Mouse (Mus musculus): Measurements from ENCODE around the gene Fthl17f. TPM values are rescaled to one million over a fixed set of nuclear protein-coding genes. Genes with fewer than 3 reads are reported as not detected.
"Not testable (repeated sequence)": the region's sequence is repeated elsewhere in the genome, so short reads cannot be mapped to it uniquely, and the experiment has no call there.

Gene Fthl17f
- not detected in 2 replicates for polyA plus RNA-seq (2015; fragmentation: Nextera tagmentation; extraction: Ambion mirVana)

DNA sequence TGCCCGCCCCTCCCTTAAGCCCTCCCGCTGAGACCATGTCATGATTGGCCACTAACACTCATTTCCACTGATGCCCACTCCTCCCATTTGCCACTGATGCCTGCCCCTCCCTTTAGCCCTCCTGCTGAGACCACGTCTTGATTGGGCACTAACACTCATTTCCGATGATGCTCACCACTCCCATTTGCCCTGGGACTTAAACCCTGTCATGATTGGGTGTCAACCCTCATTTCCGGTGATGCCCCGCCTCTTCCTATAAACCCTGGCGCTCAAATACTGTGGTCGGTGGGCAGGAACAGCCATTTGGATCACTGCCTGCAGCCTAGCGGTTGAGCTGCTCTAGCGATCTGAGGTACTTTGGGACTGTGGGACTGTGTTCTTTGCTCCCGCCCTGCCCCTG is at the start of gene Fthl17f:
TSS of gene Fthl17f (plus strand) at position 301 of the 400 bp plus-strand sequence.
- 92% methylated on average over 11 of the region's 11 CpGs for WGBS
- H3K9ac ChIP-seq (replicated peaks) = not testable (repeated sequence)

GRCm38 (mm10) chrX:9016079-9016478 is 46.7 kb upstream of the Fthl17f start:
- Histone ChIP-seq H3K9ac (replicated peaks) (no peak overlapping the region), H3K27ac (no peak overlapping the region), H3K9me3 (no peaks in the 10 kb centered on the region), H3K27me3 (no peaks in the 10 kb centered on the region), H3K4me3 (replicated peaks) (no peak overlapping the region), H3K4me2 (replicated peaks) (no peak overlapping the region), H3K4me1 (replicated peaks) (no peaks in the 10 kb centered on the region), H3K36me3 (no peaks in the 10 kb centered on the region)
- no peak for ATAC-seq
- 36% methylated on average over 1 of the region's 1 CpGs for WGBS

More for the DNA sequence above, at the start of gene Fthl17f:
- not testable (repeated sequence) for H3K4me1 ChIP-seq (replicated peaks); H3K27ac ChIP-seq; H3K4me3 ChIP-seq (replicated peaks); H3K9me3 ChIP-seq; H3K27me3 ChIP-seq; ATAC-seq; H3K4me2 ChIP-seq (replicated peaks); H3K36me3 ChIP-seq

GRCm38 (mm10) chrX:9019481-9019880 is 43.3 kb upstream of the Fthl17f start:
- no peak overlapping the region for H3K9ac ChIP-seq (replicated peaks)
- H3K36me3 ChIP-seq = no peaks in the 10 kb centered on the region
- WGBS = 66% methylated on average over 10 of the region's 10 CpGs
- H3K27me3 ChIP-seq = no peaks in the 10 kb centered on the region
- H3K9me3 ChIP-seq = no peaks in the 10 kb centered on the region
- H3K4me1 ChIP-seq (replicated peaks) = no peaks in the 10 kb centered on the region
- H3K4me2 ChIP-seq (replicated peaks) = no peak overlapping the region
- no peak for ATAC-seq
- H3K4me3 ChIP-seq (replicated peaks) = no peak overlapping the region
- no peak overlapping the region for H3K27ac ChIP-seq

- WGBS = no CpG with 5 or more reads among the region's 10 CpGs
- H3K27ac ChIP-seq; H3K9me3 ChIP-seq; ATAC-seq; H3K27me3 ChIP-seq; H3K4me2 ChIP-seq (replicated peaks); H3K36me3 ChIP-seq; H3K9ac ChIP-seq (replicated peaks); H3K4me1 ChIP-seq (replicated peaks); H3K4me3 ChIP-seq (replicated peaks): not testable (repeated sequence)
Measured at GRCm38 (mm10) chrX:9033193-9033592, 29.6 kb upstream of the Fthl17f start, which contains the start of gene Fthl17e. TSS of gene Fthl17e (plus strand) at chrX:9033493.

DNA sequence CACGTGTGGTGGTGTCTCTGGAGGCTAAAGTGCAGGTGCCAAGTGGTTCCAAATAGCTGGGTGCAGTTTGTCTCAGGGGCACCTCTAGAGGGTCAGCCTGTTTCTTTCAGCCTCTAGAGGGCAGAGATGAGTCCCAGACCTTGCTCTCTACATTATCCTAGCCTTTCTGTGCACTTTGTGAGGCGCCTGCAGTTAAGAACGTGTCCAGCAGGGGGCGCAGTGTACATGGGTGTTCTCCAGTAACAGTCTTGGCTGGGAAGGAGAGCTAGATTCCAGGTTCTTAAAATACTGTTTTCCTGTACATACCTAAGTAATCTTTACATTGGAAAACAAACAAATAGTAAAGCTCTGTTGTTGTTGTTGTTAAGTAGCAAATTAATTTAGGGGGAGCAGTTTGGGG is 21.2 kb upstream of the Fthl17f start:
- WGBS = 32% methylated on average over 3 of the region's 4 CpGs
- H3K4me1 ChIP-seq (replicated peaks); H3K4me3 ChIP-seq (replicated peaks); H3K27me3 ChIP-seq; H3K36me3 ChIP-seq; H3K4me2 ChIP-seq (replicated peaks); H3K9me3 ChIP-seq; H3K9ac ChIP-seq (replicated peaks); ATAC-seq; H3K27ac ChIP-seq: not testable (repeated sequence)

DNA sequence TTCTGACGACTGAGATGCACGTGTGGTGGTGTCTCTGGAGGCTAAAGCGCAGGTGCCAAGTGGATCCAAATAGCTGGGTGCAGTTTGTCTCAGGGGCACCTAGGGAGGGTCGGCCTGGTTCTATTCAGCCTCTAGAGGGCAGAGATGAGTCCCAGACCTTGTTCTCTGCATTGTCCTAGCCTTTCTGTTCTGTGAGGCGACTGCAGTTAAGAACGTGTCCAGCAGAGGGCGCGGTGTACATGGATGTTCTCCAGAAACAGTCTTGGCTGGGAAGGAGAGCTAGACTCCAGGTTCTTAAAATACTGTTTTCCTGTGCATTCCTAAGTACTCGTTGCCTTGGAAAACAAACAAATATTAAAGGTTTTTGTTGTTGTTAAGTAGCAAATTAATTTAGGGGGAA is 1.9 kb upstream of the Fthl17f start:
- not testable (repeated sequence) for H3K27ac ChIP-seq; H3K36me3 ChIP-seq; H3K9ac ChIP-seq (replicated peaks); H3K27me3 ChIP-seq; H3K4me2 ChIP-seq (replicated peaks); H3K4me3 ChIP-seq (replicated peaks); H3K4me1 ChIP-seq (replicated peaks); H3K9me3 ChIP-seq
- ATAC-seq = 0 out of 2 replicates have a peak, but pooled peaks have one; percentile 43
- WGBS = 27% methylated on average over 9 of the region's 9 CpGs

DNA sequence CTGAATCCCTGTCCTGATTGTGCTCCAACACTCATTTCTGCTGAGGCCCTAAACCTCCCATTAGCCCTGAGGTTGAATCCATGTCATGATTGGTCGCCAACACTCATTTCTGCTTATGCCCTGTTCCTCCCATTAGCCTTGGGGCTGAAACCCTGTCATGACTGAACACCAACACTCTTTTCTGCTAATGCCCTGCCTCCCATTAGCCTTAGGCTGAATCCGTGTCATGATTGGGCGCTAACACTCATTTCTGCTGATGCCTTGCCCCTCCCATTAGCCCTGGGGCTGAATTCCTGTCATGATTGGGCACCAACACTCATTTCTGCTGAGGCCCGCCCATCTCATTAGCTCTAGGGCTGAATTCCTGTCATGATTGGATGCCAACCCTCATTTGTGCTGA is 714 bp upstream of the Fthl17f start:
- no peaks in the 10 kb centered on the region for H3K4me1 ChIP-seq (replicated peaks)
- H3K4me3 ChIP-seq (replicated peaks) = no peak overlapping the region
- no peaks in the 10 kb centered on the region for H3K27me3 ChIP-seq
- no peak overlapping the region for H3K4me2 ChIP-seq (replicated peaks)
- H3K9me3 ChIP-seq = no peaks in the 10 kb centered on the region; the same call in 1 of the 2 replicates
- no peaks in the 10 kb centered on the region for H3K36me3 ChIP-seq
- no peak for ATAC-seq
- no peak overlapping the region for H3K27ac ChIP-seq
- no peak overlapping the region for H3K9ac ChIP-seq (replicated peaks)
- WGBS = 85% methylated on average over 4 of the region's 4 CpGs

DNA sequence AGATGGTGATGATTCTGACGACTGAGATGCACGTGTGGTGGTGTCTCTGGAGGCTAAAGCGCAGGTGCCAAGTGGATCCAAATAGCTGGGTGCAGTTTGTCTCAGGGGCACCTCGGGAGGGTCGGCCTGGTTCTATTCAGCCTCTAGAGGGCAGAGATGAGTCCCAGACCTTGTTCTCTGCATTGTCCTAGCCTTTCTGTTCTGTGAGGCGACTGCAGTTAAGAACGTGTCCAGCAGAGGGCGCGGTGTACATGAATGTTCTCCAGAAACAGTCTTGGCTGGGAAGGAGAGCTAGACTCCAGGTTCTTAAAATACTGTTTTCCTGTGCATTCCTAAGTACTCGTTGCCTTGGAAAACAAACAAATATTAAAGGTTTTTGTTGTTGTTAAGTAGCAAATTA is 14.9 kb downstream of the Fthl17f start:
- ATAC-seq = peak; percentile 70; the same call in 1 of the 2 replicates
- not testable (repeated sequence) for H3K27ac ChIP-seq

DNA sequence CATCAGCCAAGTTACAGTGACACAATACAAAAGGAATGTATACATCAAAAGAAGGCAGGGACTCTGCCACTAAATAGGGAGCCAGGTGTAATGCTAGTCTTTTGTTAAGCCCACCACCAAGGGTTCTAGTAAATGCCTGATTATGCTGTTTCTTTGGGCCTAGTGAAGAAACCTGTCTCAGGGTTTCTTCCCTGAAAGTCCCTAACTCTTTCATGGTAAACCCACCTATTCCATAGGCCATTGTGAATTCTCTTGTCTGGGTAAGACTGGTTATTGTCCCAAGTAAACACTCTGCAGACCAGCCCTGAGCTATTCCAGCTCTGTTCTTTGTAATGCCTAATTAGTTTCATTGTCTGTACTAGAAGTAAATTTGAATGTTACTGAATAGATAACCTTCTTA is 32.3 kb downstream of the Fthl17f start:
- H3K9ac ChIP-seq (replicated peaks); H3K27ac ChIP-seq; ATAC-seq; H3K4me3 ChIP-seq (replicated peaks); H3K4me1 ChIP-seq (replicated peaks); H3K9me3 ChIP-seq; H3K4me2 ChIP-seq (replicated peaks); H3K27me3 ChIP-seq; H3K36me3 ChIP-seq: not testable (repeated sequence)

More for the DNA sequence above, 14.9 kb downstream of the Fthl17f start:
- H3K27me3 ChIP-seq; H3K9me3 ChIP-seq; H3K4me2 ChIP-seq (replicated peaks); H3K9ac ChIP-seq (replicated peaks); H3K36me3 ChIP-seq; H3K4me1 ChIP-seq (replicated peaks); H3K4me3 ChIP-seq (replicated peaks): not testable (repeated sequence)
- WGBS = 16% methylated on average over 9 of the region's 10 CpGs

GRCm38 (mm10) chrX:9104262-9104661 is 41.4 kb downstream of the Fthl17f start, which contains the start of gene 4930402K13Rik:
TSS of gene 4930402K13Rik (plus strand) at chrX:9104562.
- 90% methylated on average over 6 of the region's 6 CpGs for WGBS
- ATAC-seq = no peak
- Histone ChIP-seq H3K27me3 (no peaks in the 10 kb centered on the region), H3K27ac (no peak within 1 kb of the TSS), H3K4me3 (replicated peaks) (no peak within 1 kb of the TSS), H3K9ac (replicated peaks) (no peak within 1 kb of the TSS), H3K9me3 (no peaks in the 10 kb centered on the region), H3K4me2 (replicated peaks) (no peak within 1 kb of the TSS), H3K36me3 (no peaks in the 10 kb centered on the region), H3K4me1 (replicated peaks) (no peaks in the 10 kb centered on the region)

DNA sequence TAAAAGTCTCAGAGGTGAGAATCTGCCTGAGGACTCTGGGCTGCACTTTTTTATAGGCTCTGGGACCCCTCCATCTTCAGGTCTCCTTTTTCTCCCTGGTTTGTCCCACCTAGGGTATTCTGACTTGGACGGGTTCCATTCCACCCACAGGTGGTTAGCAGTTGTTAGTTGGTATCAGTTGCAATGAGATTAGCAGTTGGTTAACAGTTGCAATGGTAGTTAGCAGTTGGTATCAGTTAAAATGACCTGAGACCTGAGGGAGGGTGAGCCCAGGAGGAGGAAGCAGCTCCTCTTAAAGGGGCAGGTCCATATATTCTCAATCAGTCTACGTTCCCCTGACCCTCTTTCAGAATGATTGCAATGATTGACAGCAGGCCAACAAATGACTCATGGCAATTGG is 47.6 kb downstream of the Fthl17f start:
- Histone ChIP-seq H3K36me3 (no peaks in the 10 kb centered on the region), H3K4me1 (replicated peaks) (no peaks in the 10 kb centered on the region), H3K9ac (replicated peaks) (no peak overlapping the region), H3K4me2 (replicated peaks) (no peak overlapping the region), H3K4me3 (replicated peaks) (no peak overlapping the region), H3K27me3 (no peaks in the 10 kb centered on the region), H3K27ac (no peak overlapping the region), H3K9me3 (no peaks in the 10 kb centered on the region)
- 69% methylated on average over 2 of the region's 2 CpGs for WGBS
- ATAC-seq = no peak
